Mouse (Mus musculus) ovary, adult 18-20 months (tissue): Measurements from ENCODE around the gene Spint2.

ENCODE experiments used
- DNase-seq: peaks from one replicate; pipeline ENCODE4 v3.0.0; 2022; ENCODE audit warnings: low spot score, mixed read lengths

Spint2 gene

DNA sequence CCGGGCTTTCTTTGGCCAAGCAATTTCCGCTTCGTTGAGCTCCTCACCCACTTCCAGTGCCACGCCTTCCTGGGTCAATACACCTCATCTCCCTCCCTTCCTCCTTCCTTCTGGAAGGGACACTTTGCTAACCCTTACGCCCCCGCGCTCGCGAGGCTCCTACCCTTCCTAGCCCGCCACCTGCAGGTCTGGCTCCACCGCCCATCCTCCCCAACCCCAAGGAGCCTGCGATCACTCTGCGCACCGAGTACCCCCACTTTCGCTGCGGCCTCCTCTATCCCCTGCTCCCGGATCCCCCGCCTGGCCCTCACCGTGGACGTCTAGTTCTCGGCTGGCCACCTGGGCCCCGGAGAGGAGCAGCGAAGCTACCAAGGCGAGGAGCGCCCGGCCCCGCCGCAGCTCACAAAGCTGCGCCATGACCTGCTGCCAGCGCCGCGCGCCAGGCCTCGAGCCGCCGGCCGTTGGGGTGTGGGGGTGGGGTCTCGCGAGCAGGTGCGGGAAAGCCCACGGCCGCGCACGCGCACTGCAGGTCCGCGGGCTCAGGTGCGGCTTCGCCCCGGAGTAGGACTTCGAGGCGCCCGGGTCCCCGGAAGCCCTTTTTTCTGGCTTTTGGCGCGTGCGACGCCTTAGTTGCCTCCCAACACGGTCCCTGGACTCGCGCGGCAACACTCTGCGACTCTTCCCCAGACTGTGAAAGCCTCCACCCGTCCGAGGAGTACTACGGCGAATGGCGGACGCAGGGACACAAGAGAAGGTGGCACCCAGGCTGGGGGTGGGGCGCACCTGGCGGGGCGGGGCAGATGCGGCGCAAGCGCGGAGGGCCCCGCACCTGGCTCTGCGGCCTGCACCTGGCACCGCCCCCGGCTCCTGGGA, at the start of gene Spint2:
Gene Spint2, minus strand, starts transcription at position 712 of the 873 bp plus-strand sequence.
- DNase-seq = peak; percentile 67

DNA sequence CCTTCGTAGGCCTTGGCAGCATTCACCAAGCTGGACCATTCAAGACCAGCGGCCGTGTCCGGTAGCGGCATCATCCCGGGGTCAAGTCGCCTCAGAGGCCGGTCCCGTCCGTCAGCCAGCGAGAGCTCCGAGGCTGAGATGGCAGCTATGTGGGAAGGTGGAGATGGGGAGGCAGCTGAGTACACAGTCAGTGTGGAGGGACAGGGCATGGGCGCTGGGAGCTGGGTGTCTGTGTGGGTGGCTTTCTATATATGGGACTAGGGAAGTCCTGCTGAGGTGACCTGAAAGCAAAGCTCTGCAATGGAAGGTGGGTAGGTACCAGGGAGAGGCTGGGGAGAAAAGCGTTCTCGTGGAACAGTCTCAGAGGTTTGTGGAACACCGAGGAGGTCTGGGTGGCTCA, 47.3 kb upstream of the Spint2 start:
- no peak for DNase-seq

DNA sequence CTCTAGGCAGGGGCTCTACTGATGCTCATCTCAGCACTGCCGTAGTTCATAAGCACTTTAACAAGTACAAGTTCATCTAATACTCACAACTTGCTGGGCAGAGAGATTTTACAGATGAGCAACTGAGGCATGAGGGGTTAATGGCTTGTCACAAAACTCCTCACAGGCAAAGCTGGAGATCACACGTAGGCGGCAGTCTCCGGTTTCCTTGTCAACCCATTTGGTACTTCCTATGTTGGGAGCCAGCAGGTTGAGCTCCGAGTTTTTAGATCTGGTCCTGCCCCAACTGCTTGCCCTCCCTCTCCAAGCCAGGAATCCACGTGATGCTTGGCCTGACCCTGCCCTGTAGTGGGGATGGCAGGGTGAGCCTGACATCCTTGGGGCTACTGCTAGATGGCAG, 45.4 kb upstream of the Spint2 start:
- no peak for DNase-seq

DNA sequence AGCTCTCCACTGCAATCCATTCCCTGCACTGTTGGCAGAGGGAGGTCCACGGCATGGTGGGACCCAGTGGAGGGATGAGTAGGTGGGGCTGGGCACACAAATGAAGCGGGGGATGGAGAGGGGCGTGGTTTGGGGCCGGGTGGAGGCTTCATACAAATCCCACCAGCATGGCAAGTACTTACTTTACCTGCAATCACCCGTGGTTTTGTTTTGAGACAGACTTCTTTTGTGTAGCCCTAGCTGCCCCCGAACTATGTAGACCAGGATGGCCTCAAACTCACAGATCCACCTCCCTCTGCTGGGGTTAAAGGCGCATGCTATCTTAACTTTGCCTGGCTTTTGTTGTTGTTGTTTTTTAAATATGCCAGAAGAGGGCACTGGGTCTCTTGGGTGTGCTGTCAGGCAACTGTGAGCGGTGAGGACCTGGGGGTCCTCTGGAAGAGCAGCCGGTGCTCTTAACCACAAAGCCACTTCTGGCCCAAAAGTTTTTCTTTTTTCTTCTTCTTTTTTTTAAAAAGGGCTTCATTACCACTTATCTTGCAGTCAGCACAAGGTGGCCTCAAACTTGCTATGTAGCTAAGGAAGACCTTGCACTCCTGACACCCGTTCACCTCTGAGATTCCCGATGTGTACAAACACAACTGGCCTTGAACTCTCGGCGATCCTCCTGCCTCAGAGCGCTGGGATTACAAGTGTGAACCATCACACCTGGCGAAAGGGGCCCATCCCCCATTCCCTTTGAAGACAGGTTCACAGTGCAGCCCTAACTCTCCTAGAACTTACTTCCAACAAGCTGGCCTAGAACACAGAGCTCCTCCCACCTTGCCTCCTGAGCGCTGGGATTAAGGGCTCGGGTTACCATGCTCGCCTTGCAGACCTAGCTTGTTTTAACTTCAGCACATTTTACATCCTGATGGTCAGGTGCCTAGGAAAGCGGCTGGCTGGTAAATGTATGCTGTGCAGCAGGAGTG, 37.9 kb upstream of the Spint2 start:
- no peak for DNase-seq

DNA sequence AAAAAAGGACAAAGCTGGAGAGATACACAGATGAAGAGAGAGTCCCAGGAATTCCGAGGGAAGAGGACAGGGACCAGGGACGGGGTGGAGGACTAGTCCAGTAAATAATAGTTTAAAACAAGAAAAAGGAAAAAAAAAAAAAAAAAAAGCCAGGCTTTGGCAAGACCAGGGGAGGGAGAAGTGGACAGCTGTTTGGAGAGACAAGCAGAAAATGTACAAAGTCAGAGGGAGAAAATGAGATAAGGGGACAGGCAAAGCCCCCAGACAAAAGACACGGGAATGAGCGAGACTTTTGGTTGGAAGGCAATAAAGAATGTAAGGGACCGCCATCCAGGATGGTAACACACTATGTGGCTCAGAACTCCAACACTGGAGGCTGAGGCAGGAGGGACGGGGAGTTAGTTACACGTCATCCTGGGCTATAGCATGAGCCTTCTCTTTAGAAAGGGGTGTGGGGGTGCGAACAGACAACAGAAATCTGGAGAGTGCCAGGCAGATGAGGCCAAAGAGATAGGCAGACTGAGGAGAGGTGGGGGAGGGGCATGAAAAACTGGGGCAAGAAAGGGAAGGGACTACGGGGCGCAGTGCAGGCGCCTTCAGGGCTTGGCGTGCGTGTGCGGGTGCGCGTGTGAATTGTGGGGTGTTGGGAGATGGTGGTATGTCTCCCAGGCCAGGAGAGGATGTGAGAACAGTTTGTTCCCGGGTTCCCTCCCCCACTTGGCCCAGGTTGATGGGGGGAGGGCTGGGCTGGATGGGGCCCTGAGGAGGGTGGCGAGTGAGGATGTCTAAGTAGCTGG, 36.6 kb upstream of the Spint2 start:
- no peak for DNase-seq

DNA sequence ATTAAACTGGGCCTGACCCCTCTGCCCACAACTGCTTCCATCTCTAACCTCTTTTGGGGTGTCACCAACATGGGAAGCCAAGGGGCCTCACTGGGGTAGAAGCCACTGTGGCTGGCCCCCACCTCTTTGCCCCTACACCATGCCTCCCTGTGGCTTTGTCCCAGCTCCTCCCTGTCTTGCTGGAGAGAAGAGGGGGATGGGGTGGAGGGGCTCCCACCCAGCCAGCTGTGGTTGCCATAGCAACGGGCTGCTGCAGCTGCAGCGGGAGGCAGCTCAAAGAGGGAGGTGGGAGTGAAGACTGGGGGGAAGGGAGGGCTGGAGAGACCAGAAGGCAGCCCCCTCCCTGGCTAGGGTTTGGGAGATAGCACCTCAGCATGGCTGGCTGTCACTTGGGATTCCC, 35.8 kb upstream of the Spint2 start:
- no peak for DNase-seq

DNA sequence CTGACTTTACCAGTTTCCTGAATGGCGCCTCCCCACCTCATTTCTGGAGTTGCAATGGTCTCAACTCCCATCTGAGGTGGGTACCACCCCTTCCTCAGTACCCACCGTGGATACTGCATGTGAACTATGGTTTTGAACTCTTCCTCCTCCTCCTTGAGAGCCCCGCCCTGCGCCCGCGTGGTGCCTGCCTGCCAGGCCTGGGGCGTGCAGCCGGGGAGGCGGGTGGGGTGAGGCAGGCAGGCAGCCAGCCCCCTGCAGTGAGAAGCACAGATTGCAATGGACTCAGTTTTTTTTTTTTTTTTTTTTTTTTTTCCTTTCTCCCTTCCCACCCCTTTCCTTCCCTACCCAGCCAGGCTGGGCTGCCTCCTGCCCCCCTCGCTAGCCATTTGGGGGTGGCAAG, 35.3 kb upstream of the Spint2 start:
- DNase-seq = no peak

DNA sequence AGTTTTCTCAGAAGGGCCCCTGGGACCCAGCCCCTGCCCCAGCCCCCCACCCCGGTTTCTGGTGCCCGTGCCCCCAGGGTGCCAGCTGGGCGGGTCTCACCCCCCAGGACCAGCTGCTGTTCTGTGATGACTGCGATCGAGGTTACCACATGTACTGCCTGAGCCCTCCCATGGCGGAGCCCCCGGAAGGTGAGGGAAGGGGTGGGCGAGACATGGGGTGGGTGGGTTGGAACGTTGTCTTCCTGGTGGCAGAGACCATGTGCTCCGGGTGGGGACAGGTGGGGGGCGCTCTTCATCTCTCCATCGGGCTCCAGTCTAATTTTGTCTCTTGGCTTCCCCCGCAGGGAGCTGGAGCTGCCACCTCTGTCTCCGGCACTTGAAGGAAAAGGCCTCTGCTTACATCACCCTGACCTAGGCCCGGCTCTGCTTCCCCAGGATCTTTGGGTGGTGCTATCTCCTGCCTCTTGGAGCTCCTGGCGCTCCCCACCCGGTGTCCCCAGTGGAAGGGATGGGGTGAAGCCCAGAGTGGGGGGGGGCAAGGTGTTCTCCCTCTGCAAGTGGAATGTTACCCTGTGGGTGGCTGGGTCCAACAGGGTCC, 34.5 kb upstream of the Spint2 start:
- no peak for DNase-seq

DNA sequence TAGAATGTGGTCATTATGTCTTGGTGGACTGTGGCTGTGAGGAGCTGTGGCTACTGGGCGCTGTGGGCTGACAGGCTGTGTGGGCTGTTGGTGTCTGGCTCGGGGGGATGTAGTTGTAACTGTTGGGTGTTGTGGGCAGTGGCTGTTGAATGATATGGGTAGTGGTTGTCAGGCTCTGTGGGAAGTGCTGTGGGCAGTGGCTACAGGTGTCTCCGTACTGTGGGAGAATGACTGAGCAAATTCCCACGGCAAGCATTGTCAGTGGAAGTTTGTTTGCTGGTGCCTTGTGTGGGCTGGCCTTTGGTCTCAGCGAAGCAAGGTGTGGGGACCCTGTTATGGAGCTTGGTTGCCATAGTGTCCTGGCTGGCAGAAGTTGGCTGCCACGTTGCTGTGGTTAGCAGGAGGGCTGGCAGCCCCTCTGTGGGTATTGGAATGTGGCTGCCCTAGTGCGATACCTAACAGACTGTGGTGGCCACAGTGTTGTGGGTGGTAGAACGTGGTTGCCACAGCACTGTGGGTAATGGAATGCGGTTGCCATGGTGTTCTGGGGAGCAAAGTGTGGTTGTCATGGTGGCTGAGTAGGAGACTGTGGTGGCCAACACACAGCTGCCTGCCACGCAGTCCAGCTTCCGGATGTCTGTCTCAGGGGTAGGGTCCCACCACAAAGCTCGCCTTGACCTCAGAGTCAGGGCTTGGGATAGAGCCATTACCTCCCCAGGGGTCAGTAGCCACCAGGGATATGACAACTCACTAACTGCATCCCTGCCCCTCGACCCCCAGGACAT, 33.3 kb upstream of the Spint2 start:
- no peak for DNase-seq

DNA sequence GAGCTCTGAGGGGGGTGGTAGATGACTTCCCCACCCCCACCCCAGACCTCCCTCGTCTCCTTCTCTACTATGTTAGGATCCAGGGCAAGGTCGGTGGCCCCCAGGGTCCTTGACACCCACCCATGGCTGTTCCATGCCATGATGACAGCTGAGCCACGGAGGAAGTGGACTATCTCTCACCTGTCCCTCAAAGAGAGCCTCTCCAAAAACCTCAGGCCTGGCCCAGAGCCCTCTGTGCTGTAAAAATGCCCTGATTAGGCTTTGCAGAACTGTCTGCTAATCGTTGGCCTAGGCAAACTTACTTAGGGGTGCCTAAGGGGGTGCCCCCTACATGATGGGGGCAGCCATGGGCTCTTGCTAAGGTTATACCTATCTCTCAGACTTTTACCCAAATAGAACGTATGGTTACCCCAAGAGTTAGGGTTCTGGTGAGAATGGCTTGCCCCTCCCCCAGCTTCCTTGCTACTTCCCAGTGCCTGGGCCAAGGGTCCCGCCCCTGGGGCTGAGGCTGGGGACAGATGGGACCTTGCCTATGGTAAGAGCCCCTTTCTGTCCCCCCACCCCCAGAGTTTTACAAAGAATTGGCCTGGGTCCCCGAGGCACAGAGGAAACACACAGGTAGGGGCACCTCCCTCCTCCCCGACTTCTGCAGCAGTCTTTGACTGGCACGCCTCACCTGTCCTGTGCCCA, 32.0 kb upstream of the Spint2 start:
- DNase-seq = no peak

DNA sequence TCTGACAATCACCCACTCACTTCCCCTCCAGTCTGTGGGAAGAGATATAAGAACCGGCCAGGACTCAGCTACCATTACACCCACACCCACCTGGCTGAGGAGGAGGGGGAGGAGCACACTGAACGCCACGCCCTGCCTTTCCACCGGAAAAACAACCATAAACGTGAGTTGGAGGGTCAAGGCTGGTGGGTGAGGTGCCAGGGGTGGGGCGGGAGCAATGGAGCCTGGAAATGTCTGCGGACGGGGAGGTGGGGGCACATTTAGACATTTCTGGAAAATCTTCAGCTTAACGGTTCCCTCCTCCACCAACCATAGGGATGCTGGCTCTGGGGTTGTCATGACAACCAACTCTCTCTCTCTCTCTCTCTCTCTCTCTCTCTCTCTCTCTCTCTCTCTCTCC, 31.3 kb upstream of the Spint2 start:
- no peak for DNase-seq

DNA sequence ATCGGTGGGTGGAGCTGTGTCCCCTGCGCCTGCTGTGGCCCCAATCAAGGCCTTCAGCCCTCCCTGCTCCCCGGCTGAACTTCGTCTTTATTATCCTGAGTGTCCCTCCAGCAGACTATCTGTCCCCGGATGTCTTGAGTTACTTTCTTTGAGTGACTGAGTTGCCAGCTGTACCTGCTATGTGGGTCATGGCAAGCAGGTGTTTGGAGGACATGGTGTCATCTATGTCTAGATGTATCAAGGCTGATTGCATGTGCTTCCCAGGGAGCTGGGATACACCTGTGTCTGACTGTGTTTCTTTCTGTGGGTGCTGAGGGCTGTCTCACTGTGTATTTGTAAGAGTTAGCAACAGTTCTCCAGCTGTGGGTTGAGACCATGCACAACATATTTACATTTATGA, 28.0 kb upstream of the Spint2 start:
- DNase-seq = no peak

DNA sequence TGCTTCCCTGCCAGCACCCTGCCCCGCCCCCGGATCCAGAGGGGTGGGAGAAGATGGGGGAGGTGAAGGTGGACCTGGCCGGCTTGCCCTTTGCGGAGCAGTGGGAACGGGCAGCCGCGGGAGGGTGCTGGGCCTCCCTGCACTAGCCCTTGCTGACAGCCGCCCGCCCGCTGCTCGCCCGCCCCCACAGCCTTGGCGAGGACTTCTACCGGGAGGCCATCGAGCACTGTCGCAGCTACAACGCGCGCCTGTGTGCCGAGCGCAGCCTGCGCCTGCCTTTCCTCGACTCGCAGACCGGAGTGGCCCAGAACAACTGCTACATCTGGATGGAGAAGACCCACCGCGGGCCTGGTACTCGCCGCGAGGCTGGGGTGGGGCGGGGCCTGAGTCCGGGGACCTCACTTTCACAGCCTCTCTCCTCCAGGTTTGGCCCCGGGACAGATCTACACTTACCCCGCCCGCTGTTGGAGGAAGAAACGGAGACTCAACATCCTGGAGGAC, 27.6 kb upstream of the Spint2 start:
- DNase-seq = peak; percentile 62

DNA sequence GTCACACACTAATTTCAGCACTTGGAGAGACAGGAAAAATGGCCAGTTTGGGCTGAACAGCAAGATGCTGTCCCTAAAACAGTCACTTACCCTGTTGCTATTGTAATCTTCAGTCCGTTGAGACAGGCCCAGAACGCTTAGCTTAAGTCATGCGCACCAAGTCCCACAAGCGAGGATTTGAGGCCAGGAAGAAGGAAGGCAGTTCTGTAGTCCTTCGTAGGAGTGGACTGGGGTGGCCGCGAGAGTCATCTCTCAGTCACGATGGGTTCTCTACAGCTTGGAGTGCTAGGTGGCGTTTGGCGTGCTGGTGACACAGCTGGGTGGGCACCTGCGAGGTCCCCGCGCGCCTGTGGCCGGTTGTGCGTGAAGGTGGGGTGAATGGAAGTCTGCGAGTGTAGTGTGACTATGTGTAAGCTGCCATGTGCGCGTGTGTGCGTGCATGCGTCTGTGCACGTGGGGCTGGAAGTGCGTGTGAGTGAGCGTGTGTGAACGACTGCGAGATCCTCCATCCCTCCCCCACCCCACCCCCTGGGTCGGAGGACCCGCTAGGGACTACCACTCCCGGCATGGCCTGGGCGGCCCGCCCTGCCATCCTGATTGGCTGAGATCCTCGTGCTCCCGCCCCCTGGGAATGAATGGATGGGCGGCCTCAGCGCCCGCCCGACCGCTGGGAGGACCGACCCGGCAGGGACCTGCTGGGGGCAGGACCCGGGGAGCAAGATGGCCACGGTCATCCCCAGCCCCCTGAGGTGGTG, 25.8 kb upstream of the Spint2 start:
- DNase-seq = peak; percentile 89

DNA sequence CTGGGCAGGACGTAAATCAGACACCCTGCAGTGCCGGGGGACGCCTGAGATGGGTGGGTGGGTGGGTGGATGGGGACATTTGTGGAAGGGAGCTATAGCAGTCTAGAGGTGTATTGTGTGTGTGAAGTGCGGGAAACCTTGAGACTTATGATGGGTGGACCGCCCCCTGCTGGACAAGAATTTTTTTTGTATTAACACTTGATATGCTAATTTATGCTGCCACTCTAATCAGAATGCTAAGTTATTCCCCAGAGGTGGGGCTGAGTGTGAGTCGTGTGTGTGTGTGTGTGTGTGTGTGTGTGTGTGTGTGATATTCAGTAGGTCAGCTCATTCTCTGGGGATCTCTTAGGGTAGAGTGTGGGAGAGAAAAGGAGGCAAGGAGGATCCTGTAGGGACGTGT, 24.9 kb upstream of the Spint2 start:
- no peak for DNase-seq

DNA sequence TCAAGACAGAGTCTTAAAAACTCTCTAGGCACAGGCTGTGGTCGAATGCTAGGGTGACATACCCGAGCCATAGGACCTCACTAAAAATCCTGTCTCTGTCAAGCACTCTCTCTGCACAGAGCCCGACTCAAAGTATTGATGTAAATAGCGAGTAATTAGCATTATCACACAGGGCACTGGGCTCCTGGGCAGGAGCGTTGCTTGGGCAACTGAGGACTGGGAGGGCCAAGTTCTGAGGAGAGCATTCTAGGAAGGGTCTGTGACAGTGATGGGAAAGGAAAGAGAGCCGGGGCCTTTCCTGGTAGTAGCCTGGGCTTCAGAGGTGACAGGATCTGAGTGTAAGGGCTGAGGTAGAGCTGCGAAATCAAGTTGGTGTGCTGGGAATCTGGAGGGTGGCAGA, 24.4 kb upstream of the Spint2 start:
- DNase-seq = no peak

DNA sequence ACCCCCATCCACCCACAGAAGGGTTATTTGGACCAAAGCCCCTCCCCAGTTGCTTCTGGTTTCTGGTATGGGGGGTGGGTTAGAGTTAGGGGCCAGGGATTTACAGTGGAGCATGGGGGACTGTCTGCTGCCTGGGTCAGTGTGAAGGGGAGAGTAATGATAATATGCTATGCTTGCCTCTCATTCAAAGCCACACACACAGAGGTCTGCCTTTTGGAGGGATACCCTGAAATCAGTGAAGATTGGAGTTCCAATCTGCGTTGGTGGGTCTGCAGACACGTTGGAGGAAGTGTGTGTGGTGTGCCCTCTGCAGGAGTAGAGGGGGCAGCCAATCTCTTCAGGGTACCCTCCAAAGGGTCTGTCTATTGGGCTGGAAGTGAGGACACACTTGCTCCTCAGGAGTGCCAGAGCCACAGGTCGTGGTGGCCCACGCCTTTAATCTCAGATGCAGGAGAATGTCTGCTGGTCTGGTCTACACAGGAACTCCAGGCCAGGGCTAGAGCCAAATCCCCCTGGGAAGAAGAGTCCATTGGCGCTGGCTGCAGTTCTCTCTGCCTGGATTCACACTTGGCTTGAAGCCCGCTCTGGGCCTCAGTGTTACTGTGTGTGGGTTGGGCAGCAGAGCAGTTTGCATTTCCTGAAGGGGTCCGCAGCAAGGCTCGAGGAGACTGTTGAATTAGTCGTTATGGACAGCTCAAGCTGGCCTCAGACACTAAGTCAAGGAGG, 23.7 kb upstream of the Spint2 start:
- DNase-seq = no peak

DNA sequence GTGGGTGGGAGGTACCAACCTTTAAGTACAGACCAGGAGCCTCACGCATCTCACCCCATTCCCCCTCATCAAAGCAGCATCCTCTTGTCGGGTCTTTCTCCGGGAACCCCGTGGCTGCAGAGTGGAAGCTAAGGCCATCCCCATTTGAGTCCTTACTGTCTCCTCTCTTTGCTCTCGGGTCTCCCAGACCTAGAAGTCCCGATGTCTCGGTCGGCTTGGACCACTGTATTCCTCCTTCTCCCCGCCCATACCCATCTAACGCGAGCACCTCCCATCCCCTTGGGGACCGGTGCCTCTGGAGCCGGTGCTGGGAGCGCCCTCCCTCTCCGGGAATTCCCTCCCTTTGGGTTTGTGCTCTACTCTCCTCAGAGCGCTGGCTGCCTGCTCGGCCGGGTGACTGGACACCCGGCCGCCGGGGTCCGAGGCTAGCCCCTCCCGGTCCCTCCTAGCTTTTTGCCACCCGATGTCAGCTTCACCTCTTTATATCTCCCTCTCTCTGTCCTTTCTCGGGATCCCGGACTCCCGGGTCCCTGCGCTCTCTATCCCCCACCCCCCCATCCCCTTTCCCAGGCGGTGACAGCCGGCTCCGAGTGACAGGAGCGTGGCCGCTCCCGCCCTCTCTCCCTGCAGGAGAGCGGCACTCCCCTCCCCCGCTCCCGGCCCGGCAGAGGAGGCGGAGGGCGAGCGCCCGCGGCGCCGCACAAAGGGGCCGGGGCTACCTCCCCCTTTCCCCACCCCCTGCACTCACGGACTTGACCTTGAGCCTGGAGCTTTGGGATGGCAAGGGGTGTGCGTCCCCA, 23.0 kb upstream of the Spint2 start:
- no peak for DNase-seq
